Comparison of ENCODE assay signal across 13 mouse cellular contexts in the genomic region with DNA sequence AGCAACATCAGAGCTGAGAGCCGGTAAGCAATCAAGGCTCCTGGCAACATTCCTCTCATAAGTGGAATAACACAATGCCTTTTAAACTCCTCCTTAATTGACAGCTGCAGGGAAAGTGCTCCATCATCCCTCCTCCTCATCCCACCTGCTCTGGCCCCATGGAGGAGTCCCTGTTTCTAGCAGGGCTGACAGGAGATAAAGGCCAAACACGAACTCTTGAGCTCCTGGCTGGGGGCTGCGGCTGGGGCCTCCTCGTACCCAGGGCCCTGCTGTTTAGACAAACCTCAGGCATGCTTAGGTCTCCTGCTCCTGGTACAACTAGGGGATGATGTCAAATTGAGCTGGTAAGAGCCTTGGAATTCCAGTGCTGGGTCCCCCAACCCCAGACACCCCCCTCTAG.
"Had no signal": no experiment of that assay in that cellular context is flagged by ENCODE, and none has a peak within 500 bp of the region (broad histone marks: within the 10 kb centered on the region; RNA-seq: fewer than 3 reads in every experiment).

No protein-coding gene starts in this region.

- H3K4me1 ChIP-seq: limb, embryonic 12.5 days; neural tube, embryonic 15.5 days had no signal

- H3K4me2 ChIP-seq: limb, embryonic 12.5 days; liver, embryonic 13.5 days; neural tube, embryonic 15.5 days had no signal

- H3K27me3 ChIP-seq: limb, embryonic 12.5 days; neural tube, embryonic 15.5 days had no signal

- H3K9me3 ChIP-seq: limb, embryonic 12.5 days; liver, embryonic 13.5 days; midbrain, embryonic 10.5 days; neural tube, embryonic 15.5 days had no signal

- DNase-seq: liver; liver, embryonic 13.5 days; liver, postnatal 0 days; lung, postnatal 36 days; midbrain, embryonic 14.5 days; right cerebral cortex, adult 18-20 months; right cerebral cortex, postnatal 25 days; thymus, postnatal 36 days had no signal

- H3K36me3 ChIP-seq: limb, embryonic 12.5 days; liver, embryonic 13.5 days; midbrain, embryonic 10.5 days; neural tube, embryonic 15.5 days had no signal

- H3K4me3 ChIP-seq: layer of hippocampus, adult 2 months; limb, embryonic 12.5 days; liver, embryonic 13.5 days; midbrain, embryonic 10.5 days; myocyte; neural tube, embryonic 15.5 days had no signal

- H3K9ac ChIP-seq: limb, embryonic 12.5 days; liver, embryonic 13.5 days; liver, postnatal 0 days; neural tube, embryonic 15.5 days had no signal

- ATAC-seq: liver, postnatal 0 days had no signal

- H3K27ac ChIP-seq: layer of hippocampus, adult 2 months; limb, embryonic 12.5 days; liver, embryonic 13.5 days; midbrain, embryonic 10.5 days; neural tube, embryonic 15.5 days had no signal
